14 mouse cellular contexts compared by ENCODE assay signal in the genomic region with DNA sequence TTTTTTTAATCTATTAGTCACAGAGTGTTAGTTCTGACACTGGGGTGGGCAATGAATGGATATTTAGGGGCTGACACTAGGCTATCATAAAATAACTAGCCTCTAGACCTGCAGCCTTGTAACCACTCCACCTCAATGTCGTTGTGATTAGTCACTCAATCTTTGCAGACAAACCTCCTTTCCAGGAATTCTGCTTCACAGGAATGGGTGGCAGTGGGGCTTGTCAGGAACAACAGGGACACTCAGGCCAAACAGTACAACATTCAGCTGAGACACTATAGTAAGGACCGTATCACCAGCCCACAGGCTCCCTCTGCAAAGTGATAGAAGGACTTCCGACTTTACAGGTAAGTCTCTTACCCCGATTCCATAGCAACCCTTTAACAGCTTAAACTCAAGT.
"Had no signal": no experiment of that assay in that cellular context is flagged by ENCODE, and none has a peak within 500 bp of the region (broad histone marks: within the 10 kb centered on the region; RNA-seq: fewer than 3 reads in every experiment).

No protein-coding gene starts in this region.

- H3K4me2 ChIP-seq: intestine, embryonic 15.5 days; limb, embryonic 15.5 days; lung, embryonic 14.5 days; midbrain, embryonic 11.5 days; midbrain, embryonic 15.5 days; neural tube, embryonic 12.5 days had no signal

- ATAC-seq: intestine, embryonic 15.5 days; midbrain, embryonic 15.5 days had no signal

- DNase-seq: kidney, adult 8-10 months; kidney, postnatal 25 days; layer of hippocampus, postnatal 36 days; lung, embryonic 14.5 days; lung, postnatal 10 days; retina, postnatal 1 day; thymus, postnatal 14 days had no signal

- H3K27ac ChIP-seq: intestine, embryonic 15.5 days; limb, embryonic 15.5 days; macrophage; midbrain, embryonic 15.5 days; neural tube, embryonic 12.5 days had no signal

- H3K4me3 ChIP-seq: intestine, embryonic 15.5 days; limb, embryonic 15.5 days; megakaryocyte, embryonic 14.5 days; midbrain, embryonic 15.5 days; neural tube, embryonic 12.5 days had no signal

- H3K27me3 ChIP-seq: intestine, embryonic 15.5 days; limb, embryonic 15.5 days; midbrain, embryonic 15.5 days; neural tube, embryonic 12.5 days had no signal

- H3K9me3 ChIP-seq: intestine, embryonic 15.5 days; limb, embryonic 15.5 days; megakaryocyte, embryonic 14.5 days; midbrain, embryonic 15.5 days; neural tube, embryonic 12.5 days had no signal

- H3K36me3 ChIP-seq: intestine, embryonic 15.5 days; limb, embryonic 15.5 days; midbrain, embryonic 15.5 days; neural tube, embryonic 12.5 days had no signal

- H3K9ac ChIP-seq: intestine, embryonic 15.5 days; limb, embryonic 15.5 days; lung, embryonic 14.5 days; midbrain, embryonic 15.5 days; neural tube, embryonic 12.5 days had no signal
